Mouse (Mus musculus): Measurements from ENCODE around the gene Lrp10. TPM values are rescaled to one million over a fixed set of nuclear protein-coding genes. Genes with fewer than 3 reads are reported as not detected.

Lrp10 gene
- polyA plus RNA-seq, 1 experiment = 81.8 TPM

DNA sequence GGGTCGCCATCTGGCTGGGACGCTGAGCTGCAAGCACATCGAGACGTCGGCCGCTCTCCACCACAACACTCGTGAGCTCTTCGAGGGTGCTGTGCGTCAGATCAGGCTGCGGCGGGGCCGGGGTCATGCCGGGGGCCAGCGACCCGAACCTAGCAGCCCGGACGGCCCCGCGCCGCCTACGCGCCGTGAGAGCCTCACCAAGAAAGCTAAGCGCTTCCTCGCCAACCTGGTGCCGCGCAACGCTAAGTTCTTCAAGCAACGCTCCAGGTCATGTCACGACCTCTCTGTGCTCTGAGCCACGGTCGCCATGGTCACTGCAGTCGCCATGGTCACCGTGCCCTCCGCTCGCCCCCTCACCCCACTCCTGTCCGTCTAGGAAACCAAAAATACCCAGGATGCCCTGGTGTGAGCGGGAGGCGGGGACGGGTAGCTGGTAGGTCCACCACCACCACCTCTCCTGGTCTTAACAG, 15.5 kb downstream of the Lrp10 start:
- H3ac ChIP-seq (ENCODE audit: control insufficient read depth, insufficient read length) = no peak overlapping the region
- H3K4me2 ChIP-seq (ENCODE audit: low read depth) = peak overlapping the region; percentile 70
- peak; percentile 40 for TF ChIP-seq POLR2A (IDR thresholded peaks at IDR 0.05; ENCODE audit: insufficient read length, low read depth)
- TF ChIP-seq MYOG (IDR thresholded peaks at IDR 0.05; ENCODE audit: control insufficient read depth in 1 of 3, insufficient read depth in 1 of 3, insufficient read length in 2 of 3, low read depth in 2 of 3) = no peak
- peak overlapping the region; percentile 23 for H3K4me3 ChIP-seq
- no peaks in the 10 kb centered on the region for H3K27me3 ChIP-seq (ENCODE audit: control insufficient read depth, insufficient read depth, insufficient read length)
- H3K79me2 ChIP-seq (ENCODE audit: control insufficient read depth, insufficient read depth) = no peaks in the 10 kb centered on the region
- H3K36me3 ChIP-seq (ENCODE audit: control insufficient read depth, insufficient read depth) = no peaks in the 10 kb centered on the region

DNA sequence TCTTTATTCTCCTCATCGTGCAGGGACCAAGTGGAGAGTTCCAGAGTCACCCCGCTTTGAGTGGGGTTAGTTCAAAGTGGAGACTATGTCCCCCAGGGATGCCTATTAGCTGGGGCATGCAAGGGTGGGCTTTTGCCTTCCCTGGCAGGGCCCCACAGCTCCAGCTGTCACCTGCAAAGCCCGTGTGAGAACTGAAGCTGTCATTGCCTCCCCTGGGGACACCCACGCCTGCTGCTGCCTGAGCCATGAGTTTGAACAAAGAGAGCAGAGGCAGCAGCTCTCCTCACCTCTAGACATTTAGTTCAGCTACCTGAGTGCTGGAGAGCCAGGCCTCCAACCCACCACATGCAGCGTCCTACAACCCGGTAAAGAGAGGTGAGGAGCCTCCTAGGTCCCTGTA, 16.7 kb downstream of the Lrp10 start:
- Histone ChIP-seq H3K79me2 (ENCODE audit: control insufficient read depth, insufficient read depth) (no peaks in the 10 kb centered on the region), H3K27me3 (ENCODE audit: control insufficient read depth, insufficient read depth, insufficient read length) (no peaks in the 10 kb centered on the region), H3K36me3 (ENCODE audit: control insufficient read depth, insufficient read depth) (no peaks in the 10 kb centered on the region), H3K4me2 (ENCODE audit: low read depth) (peak overlapping the region; percentile 70), H3K4me3 (peak overlapping the region; percentile 23), H3ac (ENCODE audit: control insufficient read depth, insufficient read length) (no peak overlapping the region)
- no peak for TF ChIP-seq REST (IDR thresholded peaks at IDR 0.05; ENCODE audit: insufficient read depth, insufficient read length)
- TF ChIP-seq MYOG (IDR thresholded peaks at IDR 0.05; ENCODE audit: control insufficient read depth in 1 of 3, insufficient read depth in 1 of 3, insufficient read length in 2 of 3, low read depth in 2 of 3) = no peak
- no peak for TF ChIP-seq USF1 (IDR thresholded peaks at IDR 0.05; ENCODE audit: low read depth)
- no peak for TF ChIP-seq MYOD1 (IDR thresholded peaks at IDR 0.05; ENCODE audit: control insufficient read depth in 1 of 3, insufficient read length in 2 of 3, low read depth in 2 of 3)
- no peak for TF ChIP-seq CEBPB (IDR thresholded peaks at IDR 0.05; ENCODE audit: insufficient read depth, poor library complexity, severe bottlenecking)
- TF ChIP-seq SRF (IDR thresholded peaks at IDR 0.05; ENCODE audit: control insufficient read depth, insufficient read length, low read depth) = no peak
- TF ChIP-seq POLR2AphosphoS2 (IDR thresholded peaks at IDR 0.05; ENCODE audit: insufficient read length, low read depth) = no peak
- no peak for TF ChIP-seq POLR2A (IDR thresholded peaks at IDR 0.05; ENCODE audit: insufficient read length, low read depth)
- TF ChIP-seq TCF3 (IDR thresholded peaks at IDR 0.05; ENCODE audit: insufficient read length, low read depth) = no peak
- no peak for TF ChIP-seq E2F4 (IDR thresholded peaks at IDR 0.05; ENCODE audit: insufficient read depth)
- no peak for TF ChIP-seq MAX (IDR thresholded peaks at IDR 0.05; ENCODE audit: low read depth)
- no peak for TF ChIP-seq TCF12 (IDR thresholded peaks at IDR 0.05; ENCODE audit: insufficient read depth, poor library complexity, severe bottlenecking)

DNA sequence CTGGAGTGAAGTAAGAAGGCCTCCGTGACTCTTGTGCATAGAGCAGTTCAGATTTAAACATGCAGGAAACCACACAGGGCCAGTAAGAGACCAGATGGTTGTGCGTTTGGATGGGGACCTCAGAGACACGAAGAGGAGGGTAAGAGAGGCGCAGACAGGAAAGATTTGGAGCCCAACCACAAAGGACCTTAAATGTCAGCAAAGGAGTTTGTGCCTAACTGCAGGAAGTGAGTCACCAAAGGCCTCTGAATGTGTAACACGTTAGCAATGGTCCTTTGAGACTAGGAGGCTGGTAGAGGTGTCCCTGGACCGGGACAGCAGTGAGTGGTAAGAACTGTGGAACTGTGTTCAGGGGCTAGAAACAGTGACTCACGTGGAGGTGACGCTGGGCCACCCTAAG, 17.5 kb downstream of the Lrp10 start:
- TF ChIP-seq MYOD1 (IDR thresholded peaks at IDR 0.05; ENCODE audit: control insufficient read depth in 1 of 3, insufficient read length in 2 of 3, low read depth in 2 of 3) (no peak), CEBPB (IDR thresholded peaks at IDR 0.05; ENCODE audit: insufficient read depth, poor library complexity, severe bottlenecking) (peak; percentile 66)
- H3K4me2 ChIP-seq (ENCODE audit: low read depth) = peak overlapping the region; percentile 70
- H3K36me3 ChIP-seq (ENCODE audit: control insufficient read depth, insufficient read depth) = no peaks in the 10 kb centered on the region
- no peaks in the 10 kb centered on the region for H3K27me3 ChIP-seq (ENCODE audit: control insufficient read depth, insufficient read depth, insufficient read length)
- H3K79me2 ChIP-seq (ENCODE audit: control insufficient read depth, insufficient read depth) = no peaks in the 10 kb centered on the region
- H3K4me3 ChIP-seq = peak overlapping the region; percentile 23
- no peak overlapping the region for H3ac ChIP-seq (ENCODE audit: control insufficient read depth, insufficient read length)

DNA sequence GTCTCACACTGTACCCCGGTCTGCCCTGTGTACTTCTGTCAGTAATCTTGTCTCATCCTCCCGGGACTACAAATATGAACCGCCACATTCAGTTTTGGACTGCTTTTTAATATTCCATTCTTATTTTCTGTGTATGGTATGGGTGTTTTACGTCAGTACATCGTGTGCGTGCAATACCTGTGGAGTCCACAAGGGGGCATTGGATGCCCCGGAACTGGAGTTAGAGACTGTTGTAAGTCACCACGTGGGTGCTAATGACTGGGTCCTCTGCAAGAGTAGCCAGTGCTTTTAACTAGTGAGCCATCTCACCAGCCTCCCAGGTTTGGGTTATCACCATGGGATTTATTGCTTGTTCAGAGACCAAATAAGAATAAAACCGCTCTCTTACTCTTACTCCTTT, 18.6 kb downstream of the Lrp10 start:
- no peak for TF ChIP-seq CEBPB (IDR thresholded peaks at IDR 0.05; ENCODE audit: insufficient read depth, poor library complexity, severe bottlenecking)
- no peak for TF ChIP-seq MYOD1 (IDR thresholded peaks at IDR 0.05; ENCODE audit: control insufficient read depth in 1 of 3, insufficient read length in 2 of 3, low read depth in 2 of 3)
- TF ChIP-seq MAX (IDR thresholded peaks at IDR 0.05; ENCODE audit: low read depth) = no peak
- TF ChIP-seq TCF3 (IDR thresholded peaks at IDR 0.05; ENCODE audit: insufficient read length, low read depth) = no peak
- no peak for TF ChIP-seq POLR2AphosphoS2 (IDR thresholded peaks at IDR 0.05; ENCODE audit: insufficient read length, low read depth)
- no peak for TF ChIP-seq TCF12 (IDR thresholded peaks at IDR 0.05; ENCODE audit: insufficient read depth, poor library complexity, severe bottlenecking)
- no peak for TF ChIP-seq SRF (IDR thresholded peaks at IDR 0.05; ENCODE audit: control insufficient read depth, insufficient read length, low read depth)
- no peak for TF ChIP-seq REST (IDR thresholded peaks at IDR 0.05; ENCODE audit: insufficient read depth, insufficient read length)
- TF ChIP-seq USF1 (IDR thresholded peaks at IDR 0.05; ENCODE audit: low read depth) = no peak
- no peak for TF ChIP-seq MYOG (IDR thresholded peaks at IDR 0.05; ENCODE audit: control insufficient read depth in 1 of 3, insufficient read depth in 1 of 3, insufficient read length in 2 of 3, low read depth in 2 of 3)
- H3K4me3 ChIP-seq = no peak overlapping the region
- H3K4me2 ChIP-seq (ENCODE audit: low read depth) = no peak overlapping the region
- no peaks in the 10 kb centered on the region for H3K79me2 ChIP-seq (ENCODE audit: control insufficient read depth, insufficient read depth)
- H3K27me3 ChIP-seq (ENCODE audit: control insufficient read depth, insufficient read depth, insufficient read length) = no peaks in the 10 kb centered on the region
- H3K36me3 ChIP-seq (ENCODE audit: control insufficient read depth, insufficient read depth) = no peaks in the 10 kb centered on the region
- no peak overlapping the region for H3ac ChIP-seq (ENCODE audit: control insufficient read depth, insufficient read length)

DNA sequence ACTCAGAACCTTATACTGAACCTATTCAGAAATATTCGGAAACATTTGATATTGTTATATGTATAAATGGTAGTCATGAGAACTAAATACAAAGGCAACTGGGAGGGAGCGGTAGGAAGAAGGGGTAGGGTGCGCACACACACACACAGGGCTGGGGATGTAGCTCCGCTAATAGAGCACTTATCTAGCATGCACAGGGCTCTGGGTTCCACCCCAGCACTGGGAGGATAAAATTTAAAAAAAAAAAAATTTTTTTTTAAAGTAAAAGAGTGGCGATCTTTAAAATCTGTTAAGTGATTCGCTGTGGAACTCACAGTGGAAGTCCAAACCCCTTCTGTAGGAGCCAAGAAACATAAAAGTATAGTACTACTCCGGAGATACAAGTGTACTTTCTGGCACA, 22.0 kb downstream of the Lrp10 start:
- Histone ChIP-seq H3K79me2 (ENCODE audit: control insufficient read depth, insufficient read depth) (no peaks in the 10 kb centered on the region), H3K36me3 (ENCODE audit: control insufficient read depth, insufficient read depth) (no peaks in the 10 kb centered on the region), H3K4me3 (no peak overlapping the region), H3K4me2 (ENCODE audit: low read depth) (no peak overlapping the region), H3ac (ENCODE audit: control insufficient read depth, insufficient read length) (no peak overlapping the region), H3K27me3 (ENCODE audit: control insufficient read depth, insufficient read depth, insufficient read length) (no peaks in the 10 kb centered on the region)
- TF ChIP-seq REST (IDR thresholded peaks at IDR 0.05; ENCODE audit: insufficient read depth, insufficient read length) (no peak), SRF (IDR thresholded peaks at IDR 0.05; ENCODE audit: control insufficient read depth, insufficient read length, low read depth) (no peak), TCF12 (IDR thresholded peaks at IDR 0.05; ENCODE audit: insufficient read depth, poor library complexity, severe bottlenecking) (no peak), MAX (IDR thresholded peaks at IDR 0.05; ENCODE audit: low read depth) (no peak)

Measured in myocyte (in vitro differentiated cells).